ENCODE assay signal across 13 mouse cellular contexts in the genomic region with DNA sequence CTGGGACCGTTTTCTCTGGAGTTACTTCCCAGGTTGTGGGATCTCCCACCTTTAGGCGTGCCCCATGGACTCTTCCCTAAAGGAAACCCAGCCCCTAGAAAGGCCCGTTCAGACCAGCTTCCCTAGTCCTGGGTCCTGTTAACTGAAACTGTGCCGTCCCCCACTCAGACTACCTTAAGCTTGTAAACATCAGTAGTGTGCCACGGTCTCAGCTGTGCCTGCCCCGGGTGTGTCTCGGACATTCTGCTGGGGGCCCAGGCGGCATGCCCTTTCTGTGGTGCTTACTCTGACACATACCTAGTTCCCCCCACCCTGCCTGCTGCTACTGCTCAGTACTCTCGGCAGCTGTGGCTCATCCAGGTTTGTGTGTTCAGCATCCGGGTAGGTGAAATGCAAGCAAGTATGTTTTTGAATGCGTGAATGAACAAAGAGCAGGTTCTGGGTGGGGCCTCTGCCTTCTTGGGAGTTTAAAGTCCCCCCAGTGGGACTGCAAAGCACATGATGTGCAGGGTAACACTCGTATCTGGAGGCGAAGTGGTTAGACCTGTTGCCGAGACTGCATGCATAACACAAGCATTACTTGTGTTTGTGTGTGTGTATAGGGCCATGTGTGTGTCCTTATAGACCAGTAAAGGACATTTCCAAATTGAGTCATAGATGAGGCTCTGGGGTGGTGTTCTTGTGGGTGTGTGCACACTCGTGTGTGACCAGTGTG.
A peak's percentile ranks its signal among the peaks of the same experiment; 100 is the strongest.
DNase-seq lines count a peak whose midpoint lies in the region; ATAC-seq and TF ChIP-seq lines count a peak whose summit lies in the region.
"Had no signal": no experiment of that assay in that cellular context is flagged by ENCODE, and none has a peak within 500 bp of the region (broad histone marks: within the 10 kb centered on the region; RNA-seq: fewer than 3 reads in every experiment).

No protein-coding gene starts in this region.

- H3K27ac ChIP-seq in hindbrain, embryonic 10.5 days: 0 out of 2 replicates have a peak overlapping the region, but pooled peaks have one; percentile 6
- H3K27ac ChIP-seq in hindbrain, embryonic 11.5 days (ENCODE audit: low read depth, low read length): no peak overlapping the region
- H3K27ac ChIP-seq in midbrain, embryonic 13.5 days: peak overlapping the region; percentile 41
- H3K27ac ChIP-seq in midbrain, embryonic 16.5 days (ENCODE audit: low read length): no peak overlapping the region
- peak overlapping the region; percentile 11; the same call in 1 of the 2 replicates for H3K27ac ChIP-seq in intestine, postnatal 0 days (ENCODE audit: low read depth, low read length)
- H3K27ac ChIP-seq in stomach, embryonic 16.5 days (ENCODE audit: low read length): peak overlapping the region; percentile 39
- H3K27ac ChIP-seq: liver, embryonic 13.5 days had no signal

- no peak overlapping the region for H3K9ac ChIP-seq in hindbrain, embryonic 11.5 days (ENCODE audit: low read depth, low read length)
- H3K9ac ChIP-seq in midbrain, embryonic 13.5 days (replicated peaks): 0 out of 2 replicates have a peak overlapping the region, but pooled peaks have one; percentile 32
- no peak overlapping the region for H3K9ac ChIP-seq in midbrain, embryonic 16.5 days (ENCODE audit: low read depth, low read length)
- H3K9ac ChIP-seq in intestine, postnatal 0 days (ENCODE audit: low read depth, low read length): no peak overlapping the region
- H3K9ac ChIP-seq in stomach, embryonic 16.5 days (ENCODE audit: low read length): no peak overlapping the region
- H3K9ac ChIP-seq: liver, embryonic 13.5 days had no signal

- no peaks in the 10 kb centered on the region for H3K9me3 ChIP-seq in hindbrain, embryonic 10.5 days
- no peaks in the 10 kb centered on the region for H3K9me3 ChIP-seq in hindbrain, embryonic 11.5 days (ENCODE audit: control insufficient read depth, low read length)
- no peaks in the 10 kb centered on the region for H3K9me3 ChIP-seq in midbrain, embryonic 13.5 days
- no peaks in the 10 kb centered on the region for H3K9me3 ChIP-seq in midbrain, embryonic 16.5 days (replicated peaks; ENCODE audit: control insufficient read depth, low read length, poor library complexity, severe bottlenecking)
- no peaks in the 10 kb centered on the region for H3K9me3 ChIP-seq in intestine, postnatal 0 days (ENCODE audit: control insufficient read depth)
- no peaks in the 10 kb centered on the region for H3K9me3 ChIP-seq in stomach, embryonic 16.5 days (replicated peaks; ENCODE audit: control insufficient read depth, low read length)
- H3K9me3 ChIP-seq: liver, embryonic 13.5 days had no signal

- WGBS in hindbrain, embryonic 10.5 days: 88% methylated on average over 15 of the region's 15 CpGs
- WGBS in hindbrain, embryonic 11.5 days: 88% methylated on average over 15 of the region's 15 CpGs
- 90% methylated on average over 15 of the region's 15 CpGs for whole genome bisulfite sequencing in midbrain, embryonic 13.5 days
- 85% methylated on average over 15 of the region's 15 CpGs for WGBS in midbrain, embryonic 16.5 days
- 46% methylated on average over 15 of the region's 15 CpGs for WGBS in intestine, postnatal 0 days
- 61% methylated on average over 15 of the region's 15 CpGs for WGBS in stomach, embryonic 16.5 days
- WGBS in lung, adult 2 months: 62% methylated on average over 15 of the region's 15 CpGs

- DNase-seq in hindbrain, embryonic 10.5 days (ENCODE audit: low spot score): no peak
- no peak for DNase-seq in hindbrain, embryonic 11.5 days (ENCODE audit: low spot score)
- no peak for DNase-seq in lung, adult 2 months
- DNase-seq: cerebellum, adult 18-20 months; heart, postnatal 36 days; kidney, adult 2 months; liver, embryonic 13.5 days; lung, postnatal 14 days had no signal

- H3K36me3 ChIP-seq in hindbrain, embryonic 10.5 days: peaks cover 80% of the 10 kb centered on the region
- no peaks in the 10 kb centered on the region for H3K36me3 ChIP-seq in hindbrain, embryonic 11.5 days (ENCODE audit: control insufficient read depth, insufficient read depth, low read length)
- H3K36me3 ChIP-seq in midbrain, embryonic 13.5 days: peaks cover 10% of the 10 kb centered on the region; the same call in 1 of the 2 replicates
- H3K36me3 ChIP-seq in midbrain, embryonic 16.5 days (ENCODE audit: control insufficient read depth, insufficient read depth, low read length): no peaks in the 10 kb centered on the region
- peaks cover 12% of the 10 kb centered on the region; the same call in 1 of the 2 replicates for H3K36me3 ChIP-seq in intestine, postnatal 0 days (ENCODE audit: control insufficient read depth, insufficient read depth)
- no peaks in the 10 kb centered on the region for H3K36me3 ChIP-seq in stomach, embryonic 16.5 days (ENCODE audit: control insufficient read depth, insufficient read depth, low read length)
- H3K36me3 ChIP-seq: liver, embryonic 13.5 days had no signal

- H3K4me3 ChIP-seq in hindbrain, embryonic 10.5 days: no peak overlapping the region
- H3K4me3 ChIP-seq in hindbrain, embryonic 11.5 days (ENCODE audit: low read depth, low read length): no peak overlapping the region
- no peak overlapping the region for H3K4me3 ChIP-seq in midbrain, embryonic 13.5 days (replicated peaks)
- no peak overlapping the region for H3K4me3 ChIP-seq in midbrain, embryonic 16.5 days (ENCODE audit: low read depth, low read length)
- no peak overlapping the region for H3K4me3 ChIP-seq in intestine, postnatal 0 days (ENCODE audit: low read depth, low read length)
- no peak overlapping the region for H3K4me3 ChIP-seq in stomach, embryonic 16.5 days (replicated peaks; ENCODE audit: low read length)
- H3K4me3 ChIP-seq in lung, adult 2 months (replicated peaks; ENCODE audit: extremely low read depth, low read depth, low read length): no peak overlapping the region
- H3K4me3 ChIP-seq: liver, embryonic 13.5 days had no signal

- ATAC-seq in hindbrain, embryonic 11.5 days (ENCODE audit: low FRiP score): no peak
- ATAC-seq in midbrain, embryonic 13.5 days: no peak
- ATAC-seq in midbrain, embryonic 16.5 days: no peak
- ATAC-seq in intestine, postnatal 0 days: peak; percentile 64
- no peak; the same call in 1 of the 2 replicates for ATAC-seq in stomach, embryonic 16.5 days (ENCODE audit: insufficient read depth, low FRiP score)
- ATAC-seq: CD4-positive, CD25-positive, alpha-beta regulatory T cell, adult 4 months had no signal

- no peaks in the 10 kb centered on the region for H3K27me3 ChIP-seq in hindbrain, embryonic 10.5 days (ENCODE audit: insufficient read depth, poor library complexity, severe bottlenecking)
- H3K27me3 ChIP-seq in hindbrain, embryonic 11.5 days (ENCODE audit: control insufficient read depth, insufficient read depth, low read length): no peaks in the 10 kb centered on the region
- H3K27me3 ChIP-seq in midbrain, embryonic 13.5 days: no peaks in the 10 kb centered on the region
- no peaks in the 10 kb centered on the region for H3K27me3 ChIP-seq in midbrain, embryonic 16.5 days (ENCODE audit: control insufficient read depth, insufficient read depth, low read depth, low read length)
- no peaks in the 10 kb centered on the region for H3K27me3 ChIP-seq in intestine, postnatal 0 days (replicated peaks; ENCODE audit: control insufficient read depth, insufficient read depth, low read length)
- H3K27me3 ChIP-seq in stomach, embryonic 16.5 days (ENCODE audit: control insufficient read depth, insufficient read depth, low read length): no peaks in the 10 kb centered on the region
- H3K27me3 ChIP-seq: liver, embryonic 13.5 days had no signal

- TF ChIP-seq POLR2A in lung, adult 2 months (IDR thresholded peaks at IDR 0.05; ENCODE audit: borderline replicate concordance, extremely low read depth, low read depth, low read length): no peak

- no peak for TF ChIP-seq CTCF in intestine, postnatal 0 days (IDR thresholded peaks at IDR 0.05; ENCODE audit: low read depth)
- TF ChIP-seq CTCF in lung, adult 2 months (IDR thresholded peaks at IDR 0.05; ENCODE audit: insufficient read depth, low read length): no peak

- H3K4me1 ChIP-seq in hindbrain, embryonic 10.5 days (replicated peaks): peaks cover 82% of the 10 kb centered on the region
- H3K4me1 ChIP-seq in hindbrain, embryonic 11.5 days (replicated peaks; ENCODE audit: control insufficient read depth, insufficient read depth, low read length): peaks cover 11% of the 10 kb centered on the region
- H3K4me1 ChIP-seq in midbrain, embryonic 13.5 days (replicated peaks): peaks cover 93% of the 10 kb centered on the region
- H3K4me1 ChIP-seq in midbrain, embryonic 16.5 days (ENCODE audit: control insufficient read depth, insufficient read depth, low read length): peaks cover 76% of the 10 kb centered on the region
- H3K4me1 ChIP-seq in intestine, postnatal 0 days (replicated peaks; ENCODE audit: control insufficient read depth, insufficient read depth, low read length): peaks cover 18% of the 10 kb centered on the region
- H3K4me1 ChIP-seq in stomach, embryonic 16.5 days (ENCODE audit: control insufficient read depth, insufficient read depth, low read length): peaks cover 48% of the 10 kb centered on the region
- peaks cover 37% of the 10 kb centered on the region for H3K4me1 ChIP-seq in lung, adult 2 months (ENCODE audit: control insufficient read depth, insufficient read depth, low read length)

- H3K4me2 ChIP-seq in hindbrain, embryonic 11.5 days (replicated peaks; ENCODE audit: low read depth, low read length): no peak overlapping the region
- H3K4me2 ChIP-seq in midbrain, embryonic 13.5 days (replicated peaks): no peak overlapping the region
- H3K4me2 ChIP-seq in midbrain, embryonic 16.5 days (ENCODE audit: low read length): no peak overlapping the region
- H3K4me2 ChIP-seq in intestine, postnatal 0 days (replicated peaks; ENCODE audit: low read depth): no peak overlapping the region
- no peak overlapping the region for H3K4me2 ChIP-seq in stomach, embryonic 16.5 days (ENCODE audit: low read depth, low read length)
- H3K4me2 ChIP-seq: liver, embryonic 13.5 days had no signal

Comparison
In these comparisons a context has a peak if more than half of its experiments do, and no peak if none do; other contexts are left out.
1. H3K27ac ChIP-seq: peak in hindbrain, embryonic 10.5 days (single experiment), midbrain, embryonic 13.5 days (single experiment), intestine, postnatal 0 days (single experiment) and stomach, embryonic 16.5 days (single experiment); none in hindbrain, embryonic 11.5 days (single experiment) and midbrain, embryonic 16.5 days (single experiment).